Mouse (Mus musculus) bone marrow macrophage, adult 2 months (primary cell): ENCODE measurements around the gene Vkorc1l1. TPM values are rescaled to one million over a fixed set of nuclear protein-coding genes. Genes with fewer than 3 reads are reported as not detected.
A peak's percentile ranks its signal among the peaks of the same experiment; 100 is the strongest.

Experiments used
- H3K27ac ChIP-seq: 2 replicates; pipeline ENCODE4 v1.5.1; 2012; ENCODE audit warnings: low read depth, low read length; ENCODE audit not compliant: insufficient read depth
- H3K4me1 ChIP-seq: 2 replicates; pipeline ENCODE4 v1.6.1; 2012; ENCODE audit warnings: low read length; ENCODE audit not compliant: control insufficient read depth, insufficient read depth
- H3K4me3 ChIP-seq: 2 replicates; pipeline ENCODE4 v1.5.1; 2012; ENCODE audit warnings: mild to moderate bottlenecking, low read length, moderate library complexity; ENCODE audit not compliant: insufficient read depth
- CTCF ChIP-seq: IDR thresholded peaks from 2 replicates; pipeline ENCODE4 v1.5.1; 2012; ENCODE audit warnings: low read depth, mild to moderate bottlenecking, low read length, moderate library complexity
- POLR2A ChIP-seq: IDR thresholded peaks from 2 replicates; pipeline ENCODE4 v1.6.1; 2012; ENCODE audit warnings: mild to moderate bottlenecking, low read depth, low read length, borderline replicate concordance
- polyA plus RNA-seq: library from polyadenylated mRNA; stranded (reverse); fragments of >200 nt; gene quantifications from 2 replicates; pipeline ENCODE4 v1.2.4, GENCODE M21; 2012; ENCODE audit not compliant: missing spikeins, insufficient read depth, insufficient read length

Vkorc1l1 gene
- polyA plus RNA-seq, 1 experiment, result 17.7 TPM

- TF ChIP-seq POLR2A (no peak), CTCF (no peak)
- Histone ChIP-seq H3K4me1 (peaks cover 8% of the 10 kb centered on the region), H3K27ac (peak overlapping the region; percentile 81), H3K4me3 (peak overlapping the region; percentile 87)
These were observed 855 bp upstream of the Vkorc1l1 start for GRCm38 (mm10) chr5:129940736-129941494.

GRCm38 (mm10) chr5:129942073-129942939 lies 536 bp downstream of the Vkorc1l1 start:
- peaks cover 13% of the 10 kb centered on the region for H3K4me1 ChIP-seq
- H3K4me3 ChIP-seq, result peak overlapping the region; percentile 92
- peak overlapping the region; percentile 26 for H3K27ac ChIP-seq

GRCm38 (mm10) chr5:129943402-129943801 lies 1.6 kb downstream of the Vkorc1l1 start:
- H3K27ac ChIP-seq, result no peak overlapping the region
- no peak for TF ChIP-seq POLR2A
- no peak for TF ChIP-seq CTCF
- peaks cover 13% of the 10 kb centered on the region for H3K4me1 ChIP-seq
- no peak overlapping the region for H3K4me3 ChIP-seq

GRCm38 (mm10) chr5:129947528-129948033 lies 5.8 kb downstream of the Vkorc1l1 start:
- no peak overlapping the region for H3K4me3 ChIP-seq
- peaks cover 8% of the 10 kb centered on the region for H3K4me1 ChIP-seq
- TF ChIP-seq POLR2A (no peak), CTCF (no peak)
- no peak overlapping the region for H3K27ac ChIP-seq

DNA sequence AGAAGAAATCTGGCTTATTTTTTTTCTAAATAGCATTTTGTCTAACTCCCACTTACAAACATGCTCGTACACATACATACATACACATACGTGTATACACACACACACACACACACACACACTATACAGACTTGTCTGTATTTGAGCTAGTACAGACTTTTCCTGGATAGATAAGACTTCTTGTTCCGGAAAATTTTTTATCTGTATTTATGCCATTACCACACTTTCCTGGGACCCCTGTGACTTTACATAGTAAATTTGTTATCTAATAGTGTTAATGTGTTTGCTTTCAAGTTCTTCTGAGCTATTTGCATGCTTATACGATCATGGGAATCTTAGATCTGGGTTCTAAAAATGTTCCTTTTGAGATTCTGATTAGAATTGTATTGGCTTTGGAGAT lies 10.4 kb downstream of the Vkorc1l1 start:
- TF ChIP-seq CTCF, result no peak
- no peak for TF ChIP-seq POLR2A
- H3K27ac ChIP-seq, result no peak overlapping the region
- H3K4me3 ChIP-seq, result no peak overlapping the region
- peaks cover 25% of the 10 kb centered on the region for H3K4me1 ChIP-seq

- Histone ChIP-seq H3K4me1 (peaks cover 25% of the 10 kb centered on the region), H3K27ac (no peak overlapping the region), H3K4me3 (no peak overlapping the region)
- no peak for TF ChIP-seq CTCF
- TF ChIP-seq POLR2A, result no peak
These were observed 12.9 kb downstream of the Vkorc1l1 start for GRCm38 (mm10) chr5:129954473-129955254.

GRCm38 (mm10) chr5:129955792-129956191 lies 14.0 kb downstream of the Vkorc1l1 start:
- Histone ChIP-seq H3K4me1 (peaks cover 25% of the 10 kb centered on the region), H3K27ac (no peak overlapping the region), H3K4me3 (no peak overlapping the region)
- TF ChIP-seq CTCF, result no peak
- TF ChIP-seq POLR2A, result no peak

GRCm38 (mm10) chr5:129963224-129963623 lies 21.5 kb downstream of the Vkorc1l1 start:
- TF ChIP-seq CTCF, result no peak
- TF ChIP-seq POLR2A, result no peak
- H3K27ac ChIP-seq, result no peak overlapping the region

DNA sequence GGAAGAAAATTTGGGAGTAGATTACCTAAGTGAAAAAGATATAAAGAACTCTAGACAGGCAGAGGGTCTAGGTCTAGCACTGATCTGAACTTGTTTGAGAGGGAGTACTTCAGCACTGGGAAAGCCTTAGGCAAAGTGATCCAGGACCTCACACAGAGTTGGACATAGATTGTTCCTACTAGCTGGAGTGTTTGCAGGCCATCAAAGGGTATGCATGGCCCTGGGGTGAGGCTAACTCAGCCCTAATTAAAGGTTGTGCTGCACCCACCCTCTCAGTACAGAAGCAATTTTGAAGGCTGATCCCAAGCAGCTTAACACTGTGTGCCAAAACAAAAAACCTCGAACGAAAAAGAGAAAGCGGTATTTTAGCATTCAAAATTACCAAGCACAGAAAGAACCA lies 24.7 kb downstream of the Vkorc1l1 start:
- TF ChIP-seq CTCF (no peak), POLR2A (no peak)
- no peak overlapping the region for H3K27ac ChIP-seq
- no peak overlapping the region for H3K4me3 ChIP-seq
- peaks cover 15% of the 10 kb centered on the region for H3K4me1 ChIP-seq

More at GRCm38 (mm10) chr5:129963224-129963623, 21.5 kb downstream of the Vkorc1l1 start:
- Histone ChIP-seq H3K4me1 (peaks cover 20% of the 10 kb centered on the region), H3K4me3 (no peak overlapping the region)
